Mouse (Mus musculus): ENCODE data around the gene Abcc2. TPM values are rescaled to one million over a fixed set of nuclear protein-coding genes. Genes with fewer than 3 reads are reported as not detected.

Gene Abcc2
- total RNA-seq, 2 experiments from 2014 or later: 0.13 to 0.20 TPM

- DNase-seq (ENCODE audit: low spot score in 2 of 2): no peak
Observed at GRCm38 (mm10) chr19:43850026-43850425, 68.0 kb downstream of the Abcc2 start.

GRCm38 (mm10) chr19:43851996-43852630, 70.1 kb downstream of the Abcc2 start:
- DNase-seq (ENCODE audit: low spot score in 2 of 2): no peak

GRCm38 (mm10) chr19:43852837-43853545, 71.0 kb downstream of the Abcc2 start:
- DNase-seq (ENCODE audit: low spot score in 2 of 2): no peak

GRCm38 (mm10) chr19:43857347-43857746, 75.4 kb downstream of the Abcc2 start:
- DNase-seq (ENCODE audit: low spot score in 2 of 2): no peak

- DNase-seq (ENCODE audit: low spot score in 2 of 2): no peak
Observed at GRCm38 (mm10) chr19:43870418-43870817, 88.4 kb downstream of the Abcc2 start.

- no peak for DNase-seq (ENCODE audit: low spot score in 2 of 2)
Observed at GRCm38 (mm10) chr19:43874351-43874750, 92.4 kb downstream of the Abcc2 start.

- DNase-seq (ENCODE audit: low spot score in 2 of 2): no peak
Observed at GRCm38 (mm10) chr19:43875996-43876395, 94.0 kb downstream of the Abcc2 start.

GRCm38 (mm10) chr19:43877364-43877763, 95.4 kb downstream of the Abcc2 start:
- no peak for DNase-seq (ENCODE audit: low spot score in 2 of 2)

- no peak for DNase-seq (ENCODE audit: low spot score in 2 of 2)
Observed at GRCm38 (mm10) chr19:43878111-43879092, 96.4 kb downstream of the Abcc2 start.

GRCm38 (mm10) chr19:43879401-43880212, 97.6 kb downstream of the Abcc2 start:
- DNase-seq (ENCODE audit: low spot score in 2 of 2): peak; percentile 37 to 51

GRCm38 (mm10) chr19:43880420-43880819, 98.4 kb downstream of the Abcc2 start:
- DNase-seq (ENCODE audit: low spot score in 2 of 2): no peak

- no peak for DNase-seq (ENCODE audit: low spot score in 2 of 2)
Observed at GRCm38 (mm10) chr19:43881615-43882014, 99.6 kb downstream of the Abcc2 start.

GRCm38 (mm10) chr19:43882895-43883573, 101.0 kb downstream of the Abcc2 start:
- no peak for DNase-seq (ENCODE audit: low spot score in 2 of 2)

GRCm38 (mm10) chr19:43884668-43885498, 102.9 kb downstream of the Abcc2 start:
- no peak for DNase-seq (ENCODE audit: low spot score in 2 of 2)

GRCm38 (mm10) chr19:43886371-43887099, 104.5 kb downstream of the Abcc2 start:
- no peak for DNase-seq (ENCODE audit: low spot score in 2 of 2)

GRCm38 (mm10) chr19:43887242-43887641, 105.2 kb downstream of the Abcc2 start:
- DNase-seq (ENCODE audit: low spot score in 2 of 2): no peak

GRCm38 (mm10) chr19:43887725-43888124, 105.7 kb downstream of the Abcc2 start:
- DNase-seq (ENCODE audit: low spot score in 2 of 2): no peak
